Mouse (Mus musculus): ENCODE data around the gene Kif26b.

The Kif26b gene

GRCm38 (mm10) chr1:178528431-178529351, at the start of gene Kif26b:
Kif26b (plus strand) TSS chr1:178529125.
- in situ Hi-C loops (cut with MboI), result loop anchor here (10.0 to 25.0 kb wide), 2 partner anchors 609 to 946 kb away; no protein-coding TSS in a partner anchor

- in situ Hi-C loops (cut with MboI), result no loop called here
Observed at GRCm38 (mm10) chr1:178483854-178484253, 45.1 kb upstream of the Kif26b start.

- in situ Hi-C loops (cut with MboI), result no loop called here
Observed at GRCm38 (mm10) chr1:178485138-178485867, 43.6 kb upstream of the Kif26b start.

- in situ Hi-C loops (cut with MboI), result no loop called here
Observed at GRCm38 (mm10) chr1:178485868-178486220, 43.1 kb upstream of the Kif26b start.

DNA sequence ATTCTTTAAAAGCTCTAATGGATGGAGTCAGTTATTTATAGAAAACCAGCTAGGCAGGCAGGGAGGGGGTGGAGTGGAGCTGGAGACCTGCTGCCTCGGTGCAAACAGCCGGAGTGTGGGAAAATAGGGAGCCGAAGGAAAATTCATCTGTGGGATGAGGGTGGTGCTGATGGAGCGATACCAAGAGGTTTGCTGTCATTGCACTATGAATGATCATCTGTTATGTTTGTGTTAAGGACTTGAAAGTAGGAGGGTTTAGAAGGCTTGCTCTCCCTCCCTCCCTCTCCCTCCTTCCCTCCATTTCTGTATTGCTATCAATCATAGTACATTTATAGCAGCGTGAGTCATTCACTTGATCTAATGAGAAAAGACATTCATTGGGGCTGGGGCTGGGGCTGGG, 42.1 kb upstream of the Kif26b start:
- in situ Hi-C loops (cut with MboI), result no loop called here

DNA sequence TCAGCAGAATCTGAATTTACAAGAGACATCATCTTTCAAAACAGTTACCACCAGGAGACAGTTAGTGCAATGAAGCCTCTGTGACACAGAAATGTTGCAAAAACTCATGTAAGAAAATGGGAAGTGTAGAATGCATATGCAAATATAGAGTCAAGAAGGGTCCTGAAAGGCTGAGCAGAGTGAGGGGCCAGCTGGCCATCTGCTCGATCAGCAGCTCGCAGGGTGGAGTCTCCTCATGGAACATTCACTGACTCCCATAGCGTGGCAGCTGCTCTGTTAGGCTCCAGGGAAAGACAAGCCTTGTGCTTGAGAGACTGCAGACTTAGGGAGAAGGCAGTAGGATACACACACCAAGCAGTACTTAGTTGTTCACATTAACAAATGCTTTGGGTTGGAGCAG, 39.8 kb upstream of the Kif26b start:
- in situ Hi-C loops (cut with MboI), result no loop called here

DNA sequence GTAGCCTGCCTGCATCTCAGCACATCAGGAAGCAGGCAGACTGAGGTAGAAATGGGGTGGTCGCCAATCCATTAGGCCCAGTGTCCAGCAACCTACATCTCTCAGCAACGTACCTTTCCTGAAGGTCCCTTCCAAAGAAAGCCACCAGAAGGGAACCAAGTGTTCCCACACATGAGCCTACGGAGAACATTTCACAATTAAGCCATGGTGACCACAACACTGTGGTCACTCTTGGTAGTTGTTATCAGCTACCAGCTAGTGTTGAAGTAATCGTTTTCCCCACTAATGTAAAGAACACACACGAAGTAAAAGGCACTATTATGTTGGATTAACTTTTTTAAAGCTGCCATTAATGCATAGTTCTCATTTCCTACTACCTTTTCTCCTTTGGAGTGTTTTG, 37.2 kb upstream of the Kif26b start:
- in situ Hi-C loops (cut with MboI), result no loop called here

DNA sequence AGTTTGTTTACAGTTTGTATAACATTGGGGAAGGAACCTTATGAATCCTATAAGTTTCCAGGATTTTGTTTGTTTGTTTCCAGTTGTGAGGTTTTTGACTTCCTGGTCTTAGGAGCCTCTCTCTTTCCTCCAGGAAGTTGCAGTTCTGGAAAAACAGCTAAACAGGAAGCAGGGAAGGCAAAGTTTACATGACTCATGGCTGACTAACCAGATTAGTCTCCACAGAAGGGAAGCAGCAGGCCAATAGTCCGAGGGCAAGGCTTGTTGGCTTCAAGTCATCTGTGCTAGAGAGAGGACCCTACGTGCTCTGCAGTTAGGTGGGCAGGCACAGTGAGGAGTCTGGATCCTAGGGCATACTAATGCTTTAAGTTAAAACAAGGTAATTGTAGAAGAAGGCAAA, 36.4 kb upstream of the Kif26b start:
- in situ Hi-C loops (cut with MboI), result no loop called here

DNA sequence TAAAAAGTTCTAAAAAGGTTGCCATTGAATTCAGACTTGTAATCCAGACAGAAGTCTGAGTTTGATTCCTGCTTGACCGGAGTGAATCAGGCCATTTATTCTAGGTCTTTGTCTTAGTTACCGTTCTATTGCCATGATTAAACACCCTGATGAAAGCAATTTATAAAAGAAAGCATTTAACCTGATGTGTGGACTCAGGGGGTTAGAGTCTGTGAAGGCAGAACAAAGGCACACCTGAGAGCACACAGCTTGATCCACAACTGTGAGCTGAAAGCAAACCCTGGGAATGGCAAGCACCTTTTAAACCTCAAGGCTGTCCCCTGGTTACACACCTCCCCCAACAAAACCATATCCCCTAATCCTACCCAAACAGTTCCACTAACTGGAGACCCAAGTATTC, 32.7 kb upstream of the Kif26b start:
- in situ Hi-C loops (cut with MboI), result no loop called here

- in situ Hi-C loops (cut with MboI), result no loop called here
Observed at GRCm38 (mm10) chr1:178496841-178497240, 32.1 kb upstream of the Kif26b start.

- in situ Hi-C loops (cut with MboI), result no loop called here
Observed at GRCm38 (mm10) chr1:178506938-178507337, 22.0 kb upstream of the Kif26b start.

GRCm38 (mm10) chr1:178512323-178513031, 16.4 kb upstream of the Kif26b start:
- in situ Hi-C loops (cut with MboI), result no loop called here

- in situ Hi-C loops (cut with MboI), result no loop called here
Observed at GRCm38 (mm10) chr1:178513954-178514353, 15.0 kb upstream of the Kif26b start.

- in situ Hi-C loops (cut with MboI), result no loop called here
Observed at GRCm38 (mm10) chr1:178515839-178516238, 13.1 kb upstream of the Kif26b start.

GRCm38 (mm10) chr1:178522389-178522788, 6.5 kb upstream of the Kif26b start:
- in situ Hi-C loops (cut with MboI), result loop anchor here (10.0 kb wide), 1 partner anchor 952 kb away; no protein-coding TSS in a partner anchor

DNA sequence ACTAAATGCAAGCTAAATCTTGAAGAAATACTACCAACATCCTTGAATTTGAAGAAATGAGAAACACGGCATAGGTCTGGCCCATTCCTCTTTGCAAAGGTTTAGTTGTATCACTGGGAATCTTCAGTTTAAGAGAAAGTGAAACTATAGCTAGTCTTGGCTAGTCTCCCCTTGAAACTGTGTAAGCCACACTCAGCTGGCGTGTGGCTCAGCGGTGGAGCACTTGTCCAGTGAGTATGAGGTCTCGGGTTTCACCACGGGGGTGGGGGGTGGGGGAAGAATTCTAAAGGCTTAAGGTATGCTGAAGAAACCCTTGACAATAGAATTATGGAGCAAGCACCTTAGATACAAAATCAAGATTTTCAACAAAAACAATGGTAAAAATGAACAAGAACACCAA, 5.8 kb upstream of the Kif26b start:
- in situ Hi-C loops (cut with MboI), result loop anchor here (10.0 kb wide), 1 partner anchor 952 kb away; no protein-coding TSS in a partner anchor

GRCm38 (mm10) chr1:178527185-178527546, 1.8 kb upstream of the Kif26b start:
- in situ Hi-C loops (cut with MboI), result loop anchor here (10.0 to 25.0 kb wide), 2 partner anchors 610 to 948 kb away; no protein-coding TSS in a partner anchor

DNA sequence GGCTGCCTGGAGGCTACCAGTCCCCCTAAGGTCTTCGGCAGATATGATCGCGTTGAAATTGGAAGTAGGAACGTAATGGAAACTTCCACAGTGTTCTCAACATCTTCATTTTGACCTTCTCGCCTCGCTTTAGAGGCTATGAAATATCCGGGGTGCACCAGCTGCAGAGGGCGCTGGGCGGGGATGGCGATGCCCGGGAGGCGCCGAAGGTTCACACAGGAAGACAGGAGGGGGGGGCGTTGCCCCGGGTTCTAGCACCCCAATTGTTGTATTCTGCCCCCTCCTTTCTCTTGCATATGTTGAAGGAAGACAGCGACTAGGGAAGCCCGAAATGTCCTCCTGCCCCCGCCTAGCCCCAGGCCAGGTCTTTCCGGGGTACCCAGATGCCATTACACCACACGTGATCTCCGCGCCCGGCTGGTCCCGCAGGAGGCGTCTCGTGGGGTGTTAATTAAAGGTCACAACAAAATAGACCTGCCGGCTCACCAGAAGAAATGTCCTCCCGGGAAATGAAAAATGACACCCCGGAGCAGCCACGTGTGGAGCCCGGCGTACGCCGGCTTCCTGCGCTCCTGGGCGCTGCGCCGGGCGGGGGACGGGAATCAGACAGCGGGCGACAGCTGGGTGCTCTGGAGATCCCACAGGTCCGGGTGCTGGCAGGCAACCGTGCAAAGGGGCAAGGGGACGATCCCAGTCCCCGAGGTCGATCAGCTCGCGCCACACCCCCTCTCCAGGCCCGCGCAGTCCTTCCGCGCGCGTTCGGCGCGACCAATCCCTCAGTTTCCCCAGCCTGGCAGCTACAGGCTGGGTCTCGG, 1.2 kb upstream of the Kif26b start:
- in situ Hi-C loops (cut with MboI), result loop anchor here (10.0 to 25.0 kb wide), 2 partner anchors 610 to 947 kb away; no protein-coding TSS in a partner anchor

- in situ Hi-C loops (cut with MboI), result loop anchor here (10.0 to 25.0 kb wide), 2 partner anchors 608 to 945 kb away; no protein-coding TSS in a partner anchor
Observed at GRCm38 (mm10) chr1:178529512-178530300, 781 bp downstream of the Kif26b start.
